Mouse (Mus musculus) MEL (cell line): ENCODE measurements around the gene Wtip. TPM values are rescaled to one million over a fixed set of nuclear protein-coding genes. Genes with fewer than 3 reads are reported as not detected.

Experiments used
- DNase-seq: peaks from one replicate; pipeline ENCODE4 v3.0.0; 2011; ENCODE audit warnings: low read depth, low spot score
- H3K27ac ChIP-seq: 2 replicates; pipeline ENCODE4 v1.5.1; 2012; ENCODE audit warnings: low read depth, mild to moderate bottlenecking, control low read depth, low read length, moderate library complexity; ENCODE audit not compliant: control insufficient read depth
- H3K27me3 ChIP-seq, 2 experiments: fragments of 150-350 bp in 1 of 2; sonication (generic) in 1 of 2; 2 replicates each; pipeline ENCODE4 v1.6.1; 2012; ENCODE audit warnings: low read length in 2 of 2, mild to moderate bottlenecking in 2 of 2, improper control_type of control experiment in 1 of 2, moderate library complexity in 1 of 2; ENCODE audit not compliant: insufficient read depth in 2 of 2, control insufficient read depth in 1 of 2
- H3K36me3 ChIP-seq, 2 experiments: 2 replicates each; pipeline ENCODE4 v1.6.1; 2012 to 2014; ENCODE audit warnings: low read length in 2 of 2, improper control_type of control experiment in 1 of 2, inconsistent platforms in 1 of 2, mild to moderate bottlenecking in 1 of 2; ENCODE audit not compliant: insufficient read depth in 2 of 2, control insufficient read depth in 1 of 2
- H3K4me1 ChIP-seq, 2 experiments: fragments of 150-350 bp in 1 of 2; sonication (generic) in 1 of 2; 2 replicates each; pipeline ENCODE4 v1.6.1; 2012; ENCODE audit warnings: low read length in 2 of 2, improper control_type of control experiment in 1 of 2, mild to moderate bottlenecking in 1 of 2; ENCODE audit not compliant: insufficient read depth in 2 of 2, control insufficient read depth in 1 of 2
- H3K4me3 ChIP-seq, 2 experiments: fragments of 150-350 bp in 1 of 2; sonication (generic) in 1 of 2; 2 replicates each; pipeline ENCODE4 v1.5.1; 2012; ENCODE audit warnings: low read depth in 2 of 2, low read length in 2 of 2, mild to moderate bottlenecking in 2 of 2, moderate library complexity in 2 of 2, control low read depth in 1 of 2, improper control_type of control experiment in 1 of 2; ENCODE audit not compliant: control insufficient read depth in 1 of 2, insufficient read depth in 1 of 2
- H3K79me2 ChIP-seq: 2 replicates; pipeline ENCODE4 v1.6.1; 2012; ENCODE audit warnings: mild to moderate bottlenecking, low read length, moderate library complexity; ENCODE audit not compliant: control insufficient read depth, poor library complexity, insufficient read depth
- H3K9ac ChIP-seq: 2 replicates; pipeline ENCODE4 v1.6.1; 2012; ENCODE audit warnings: low read depth, mild to moderate bottlenecking, control low read depth, low read length, moderate library complexity; ENCODE audit not compliant: control insufficient read depth, poor library complexity, severe bottlenecking
- H3K9me3 ChIP-seq: fragments of 150-350 bp; sonication (generic); replicated peaks from 2 replicates; pipeline ENCODE4 v1.6.1; 2012; ENCODE audit warnings: mild to moderate bottlenecking, low read length, improper control_type of control experiment, moderate library complexity; ENCODE audit not compliant: insufficient read depth
- EP300 ChIP-seq, 2 experiments: IDR thresholded peaks; 2 replicates each; pipeline ENCODE4 v1.6.1; 2011; ENCODE audit warnings: improper control_type of control experiment in 2 of 2, low read length in 2 of 2, low read depth in 1 of 2, mild to moderate bottlenecking in 1 of 2
- ETS1 ChIP-seq: IDR thresholded peaks from 2 replicates; pipeline ENCODE4 v1.6.1; 2012; ENCODE audit warnings: low read depth, mild to moderate bottlenecking, inconsistent platforms, low read length, improper control_type of control experiment, moderate library complexity
- GABPA ChIP-seq: IDR thresholded peaks from 2 replicates; pipeline ENCODE4 v1.6.1; 2012; ENCODE audit warnings: low read depth, mild to moderate bottlenecking, inconsistent platforms, low read length, improper control_type of control experiment, moderate library complexity
- GATA1 ChIP-seq: IDR thresholded peaks from 2 replicates; pipeline ENCODE4 v1.6.1; 2011; ENCODE audit warnings: low read depth, low read length, improper control_type of control experiment
- HCFC1 ChIP-seq: IDR thresholded peaks from 2 replicates; pipeline ENCODE4 v1.6.1; 2012; ENCODE audit warnings: low read depth, mild to moderate bottlenecking, inconsistent platforms, low read length, improper control_type of control experiment, moderate library complexity
- MEF2A ChIP-seq: IDR thresholded peaks from 2 replicates; pipeline ENCODE4 v1.6.1; 2014; ENCODE audit warnings: low read depth, mild to moderate bottlenecking, inconsistent platforms, low read length, improper control_type of control experiment; ENCODE audit not compliant: poor library complexity, insufficient replicate concordance, severe bottlenecking; ENCODE audit errors: extremely low read depth
- MXI1 ChIP-seq: IDR thresholded peaks from 2 replicates; pipeline ENCODE4 v1.6.1; 2011; ENCODE audit warnings: mild to moderate bottlenecking, low read depth, low read length, improper control_type of control experiment
- MYC ChIP-seq: IDR thresholded peaks from 2 replicates; pipeline ENCODE4 v1.6.1; 2011; ENCODE audit warnings: low read depth, mild to moderate bottlenecking, low read length, improper control_type of control experiment, moderate library complexity
- POLR2AphosphoS2 ChIP-seq: IDR thresholded peaks from 2 replicates; pipeline ENCODE4 v1.6.1; 2011; ENCODE audit warnings: low read length, improper control_type of control experiment
- POLR2AphosphoS5 ChIP-seq: IDR thresholded peaks from 2 replicates; pipeline ENCODE4 v1.6.1; 2012; ENCODE audit warnings: low read depth, borderline replicate concordance, mild to moderate bottlenecking, inconsistent platforms, low read length, moderate library complexity, mixed read lengths
- RAD21 ChIP-seq: IDR thresholded peaks from 2 replicates; pipeline ENCODE4 v1.6.1; 2011; ENCODE audit warnings: mild to moderate bottlenecking, low read depth, low read length, improper control_type of control experiment
- RCOR1 ChIP-seq: IDR thresholded peaks from 2 replicates; pipeline ENCODE4 v1.6.1; 2012; ENCODE audit warnings: low read depth, mild to moderate bottlenecking, inconsistent platforms, low read length, improper control_type of control experiment
- TBP ChIP-seq: IDR thresholded peaks from 2 replicates; pipeline ENCODE4 v1.8.0; 2011; ENCODE audit warnings: low read depth, low read length, improper control_type of control experiment
- TCF12 ChIP-seq: IDR thresholded peaks from 2 replicates; pipeline ENCODE4 v1.6.1; 2014; ENCODE audit warnings: low read depth, mild to moderate bottlenecking, inconsistent platforms, low read length, improper control_type of control experiment, moderate library complexity
- USF1 ChIP-seq: IDR thresholded peaks from 2 replicates; pipeline ENCODE4 v1.6.1; 2014; ENCODE audit warnings: low read depth, mild to moderate bottlenecking, inconsistent platforms, low read length, improper control_type of control experiment, moderate library complexity
- USF2 ChIP-seq, 2 experiments: IDR thresholded peaks; 2 replicates each; pipeline ENCODE4 v1.6.1; 2011 to 2012; ENCODE audit warnings: improper control_type of control experiment in 2 of 2, low read length in 2 of 2, borderline replicate concordance in 1 of 2, inconsistent platforms in 1 of 2, low read depth in 1 of 2, mild to moderate bottlenecking in 1 of 2; ENCODE audit not compliant: insufficient read depth in 1 of 2
- ZKSCAN1 ChIP-seq: IDR thresholded peaks from 2 replicates; pipeline ENCODE4 v1.6.1; 2012; ENCODE audit warnings: low read depth, mild to moderate bottlenecking, inconsistent platforms, low read length, improper control_type of control experiment, moderate library complexity
- ZMIZ1 ChIP-seq: IDR thresholded peaks from 2 replicates; pipeline ENCODE4 v1.6.1; 2012; ENCODE audit warnings: low read depth, mild to moderate bottlenecking, inconsistent platforms, low read length, improper control_type of control experiment, moderate library complexity
- polyA plus RNA-seq, 2 experiments: library from polyadenylated mRNA; stranded (reverse) in 1 of 2; unstranded in 1 of 2; fragments of >175 nt in 1 of 2; fragments of >200 nt in 1 of 2; gene quantifications; 2 replicates each; pipeline versions ENCODE4 v1.2.1 to v1.2.4; 2012; ENCODE audit warnings: low replicate concordance in 2 of 2, low read depth in 1 of 2; ENCODE audit not compliant: insufficient read length in 2 of 2, insufficient read depth in 1 of 2, missing spikeins in 1 of 2
- total RNA-seq: library from RNA; depleted of rRNA; stranded (reverse); fragments of 300-350 nt; gene quantifications from 2 replicates; pipeline ENCODE4 v1.2.3, GENCODE M21; 2012

Gene Wtip
- total and polyA plus RNA-seq, 3 experiments: not detected

DNA sequence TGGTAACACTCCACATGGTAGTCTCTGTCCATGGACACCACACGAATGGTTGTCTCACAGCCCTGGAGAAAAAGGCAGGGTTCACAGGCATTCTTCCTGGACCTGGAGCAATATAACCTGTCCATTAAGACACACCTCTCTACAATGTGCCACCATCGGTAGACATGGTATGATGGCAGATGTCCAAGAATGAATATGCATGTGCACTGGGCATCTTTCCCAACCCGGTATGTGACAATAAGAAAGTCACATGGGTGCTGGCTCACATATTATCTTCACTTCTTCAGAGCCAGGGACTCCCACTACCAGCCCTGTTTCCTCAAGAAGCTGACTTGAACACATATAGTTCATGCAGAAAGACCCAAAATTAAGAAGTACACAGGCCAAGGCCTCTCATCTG lies 16.5 kb downstream of the Wtip start:
- DNase-seq: no peak
- TF ChIP-seq RCOR1 (no peak), MYC (no peak), MEF2A (no peak), USF1 (no peak), ZMIZ1 (no peak), HCFC1 (no peak), POLR2AphosphoS5 (no peak), ZKSCAN1 (no peak), RAD21 (no peak), MXI1 (no peak), GATA1 (no peak), EP300 (IDR thresholded peaks at IDR 0.05; ENCODE audit: low read depth in 1 of 2, low read length in 2 of 2) (no peak)
- no peaks in the 10 kb centered on the region for H3K36me3 ChIP-seq
- no peaks in the 10 kb centered on the region for H3K79me2 ChIP-seq
- H3K4me3 ChIP-seq: no peak overlapping the region
- no peaks in the 10 kb centered on the region for H3K9me3 ChIP-seq
- no peak overlapping the region for H3K27ac ChIP-seq
- no peaks in the 10 kb centered on the region for H3K27me3 ChIP-seq
- no peak overlapping the region for H3K9ac ChIP-seq
- no peaks in the 10 kb centered on the region for H3K4me1 ChIP-seq

- Histone ChIP-seq H3K36me3 (no peaks in the 10 kb centered on the region), H3K4me3 (no peak overlapping the region), H3K9me3 (no peaks in the 10 kb centered on the region), H3K9ac (no peak overlapping the region), H3K79me2 (no peaks in the 10 kb centered on the region), H3K27ac (no peak overlapping the region), H3K27me3 (no peaks in the 10 kb centered on the region), H3K4me1 (no peaks in the 10 kb centered on the region)
- TF ChIP-seq ETS1 (no peak), USF2 (IDR thresholded peaks at IDR 0.05; ENCODE audit: borderline replicate concordance in 1 of 2, insufficient read depth in 1 of 2, low read depth in 1 of 2, low read length in 2 of 2) (no peak), ZKSCAN1 (no peak), TBP (no peak), TCF12 (no peak), GABPA (no peak), POLR2AphosphoS2 (no peak)
- no peak for DNase-seq
Measured at GRCm38 (mm10) chr7:34109190-34109589, 23.9 kb downstream of the Wtip start.
